Mouse (Mus musculus) c-Kit-positive CD71-positive TER-119-positive erythroid progenitor cells, embryonic 14.5 days (primary cell): ENCODE measurements around the gene Grip1.

Experiments used
- DNase-seq: peaks from one replicate; pipeline ENCODE4 v3.0.0-alpha.2; 2013; ENCODE audit warnings: low spot score

Grip1 gene

DNA sequence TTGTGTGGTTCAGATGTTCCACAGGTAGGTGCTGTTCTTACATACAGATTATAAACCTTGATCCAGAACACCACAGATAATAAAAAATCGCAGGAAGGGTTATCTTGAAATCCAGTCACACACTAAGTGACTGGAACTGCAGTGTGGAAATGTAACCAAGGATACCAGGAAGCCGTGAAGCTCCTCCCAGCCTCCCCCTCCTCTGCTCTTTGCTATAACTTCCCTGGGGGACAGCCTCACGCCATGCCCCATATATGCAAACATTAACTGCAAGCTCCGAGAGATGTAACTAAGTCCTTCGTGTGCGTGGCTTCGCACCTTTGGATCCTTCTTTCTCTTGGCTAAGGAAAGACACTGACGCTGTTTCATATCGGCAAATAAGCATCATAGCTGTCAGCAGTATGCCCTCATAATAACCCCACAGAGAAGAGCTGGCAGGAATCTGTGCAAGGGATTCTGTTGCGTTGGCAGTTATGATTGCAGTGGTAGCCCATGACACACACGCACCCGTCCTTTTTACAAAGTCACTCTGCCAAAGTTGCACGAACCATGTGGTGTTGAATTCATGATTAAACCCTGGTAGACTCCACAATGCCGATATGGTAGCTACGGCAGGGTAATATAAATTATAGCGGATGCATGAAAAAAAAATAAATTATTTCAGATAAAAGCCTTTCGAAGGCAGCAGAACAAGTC is 503.8 kb downstream of the Grip1 start:
- no peak for DNase-seq

DNA sequence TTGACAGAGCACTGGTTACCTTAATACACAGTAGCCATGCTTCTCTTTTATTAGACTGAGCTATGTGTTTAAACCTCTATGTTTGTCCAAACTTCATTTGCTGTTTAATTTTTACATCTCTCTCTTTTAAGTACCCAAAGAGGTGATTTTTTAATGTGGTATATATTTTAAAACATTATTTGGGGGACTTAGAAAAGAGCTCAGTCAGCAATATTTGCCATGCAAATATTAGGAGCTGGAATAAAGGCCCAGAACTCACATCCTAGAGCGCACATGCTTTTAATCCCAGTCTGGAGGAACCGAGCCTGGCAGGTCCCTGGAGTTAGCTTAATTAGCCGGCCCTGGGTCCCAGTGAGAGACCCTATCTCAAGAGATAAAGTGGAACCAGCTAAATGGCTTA is 507.3 kb downstream of the Grip1 start:
- DNase-seq = no peak

DNA sequence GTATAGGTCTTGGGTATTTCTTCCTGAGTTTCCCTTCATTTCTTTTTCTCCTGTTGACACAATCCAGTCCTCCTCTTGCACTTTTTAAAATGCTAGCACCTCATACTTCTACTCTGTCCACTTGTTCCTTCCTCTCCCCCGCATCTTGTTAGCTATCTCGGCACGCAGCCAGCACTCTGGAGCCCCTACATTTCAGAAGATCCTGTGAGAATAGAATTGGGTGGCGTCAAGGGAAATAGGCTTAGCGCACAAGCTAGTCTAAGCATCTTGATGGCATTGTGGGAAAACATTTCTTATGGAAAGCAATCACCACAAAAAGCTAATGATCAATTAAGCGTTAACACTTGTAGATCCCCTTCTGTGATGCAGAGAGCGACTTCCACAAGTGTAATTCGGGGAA is 512.7 kb downstream of the Grip1 start:
- no peak for DNase-seq

GRCm38 (mm10) chr10:119979396-119979795 is 525.8 kb downstream of the Grip1 start:
- DNase-seq = no peak

- DNase-seq = no peak
Measured at GRCm38 (mm10) chr10:119980032-119980431, 526.4 kb downstream of the Grip1 start.

DNA sequence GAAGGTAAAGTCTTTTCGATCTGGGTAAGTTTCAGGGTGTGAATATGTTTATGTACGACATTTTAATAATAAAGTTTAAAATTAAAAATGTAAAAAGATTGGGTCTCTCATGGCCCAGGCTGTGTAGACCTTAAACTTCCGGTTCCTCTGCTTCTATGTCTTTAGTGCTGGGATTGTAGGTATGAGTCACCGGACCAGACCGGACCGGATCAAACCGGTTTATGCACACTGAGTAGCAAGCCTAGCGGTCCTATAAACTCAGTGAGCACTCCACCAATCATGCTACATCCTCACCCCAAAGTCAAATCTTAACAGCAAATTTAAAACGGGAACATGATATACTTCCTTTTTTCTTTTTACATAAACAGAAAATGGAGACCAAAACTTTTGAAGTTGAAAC is 530.7 kb downstream of the Grip1 start:
- DNase-seq = no peak

DNA sequence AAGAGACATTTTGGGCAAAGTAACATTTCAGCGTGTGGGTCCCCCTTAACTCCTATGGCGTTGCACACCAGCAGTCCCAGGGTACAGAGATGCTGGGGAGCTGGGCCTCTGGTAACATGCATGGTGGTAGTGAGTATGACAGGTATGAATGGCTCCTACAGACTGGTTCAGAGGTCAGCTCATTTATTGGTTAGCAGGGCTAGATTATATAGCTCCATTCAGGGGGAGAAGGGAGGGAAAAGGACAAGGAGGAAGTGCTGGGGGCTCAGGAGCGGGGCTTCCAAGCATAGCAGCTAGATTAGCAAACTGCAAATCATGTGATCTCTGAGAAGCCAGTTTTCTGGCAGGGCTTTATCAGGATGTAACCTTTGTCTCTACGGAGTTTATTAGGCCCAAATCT is 544.8 kb downstream of the Grip1 start:
- no peak for DNase-seq

DNA sequence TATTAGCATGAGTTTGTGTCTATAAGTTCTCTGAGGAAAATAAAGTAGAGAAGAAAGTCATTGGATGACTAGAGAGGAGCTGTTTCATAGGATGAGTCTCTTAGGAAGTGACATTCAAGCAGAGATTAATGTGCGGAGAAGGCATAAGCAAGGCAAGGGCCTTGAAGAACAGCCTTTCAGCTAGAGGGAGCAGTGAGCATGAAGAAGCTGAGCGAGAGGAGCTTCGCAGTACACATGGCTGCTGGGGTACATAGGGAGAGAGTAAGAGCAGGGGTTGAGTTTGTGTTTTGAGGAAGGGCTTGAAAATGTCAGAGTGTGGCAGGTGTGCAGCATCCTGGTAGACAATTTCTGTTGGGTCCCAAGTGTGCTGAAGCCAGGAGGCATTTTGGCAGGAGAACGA is 548.5 kb downstream of the Grip1 start:
- no peak for DNase-seq

DNA sequence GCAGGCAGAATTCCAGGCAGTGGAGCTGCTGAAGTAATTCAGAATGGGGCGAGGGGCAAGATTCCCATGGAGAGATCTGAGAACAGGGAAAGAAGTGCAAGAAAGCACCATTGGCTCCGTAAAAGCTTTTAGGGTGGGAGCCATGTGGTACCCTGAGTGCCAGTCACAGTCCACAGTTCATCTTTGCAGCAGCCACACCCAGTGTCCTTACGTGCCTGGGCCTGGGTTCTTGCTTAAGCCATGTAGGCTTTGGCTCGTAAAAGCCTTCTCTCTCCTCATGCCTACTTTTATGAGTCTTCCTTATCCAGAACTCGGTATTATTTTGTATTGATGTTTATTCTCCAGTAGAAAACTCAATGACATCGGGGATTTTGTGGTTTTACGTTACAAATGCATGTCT is 550.5 kb downstream of the Grip1 start:
- DNase-seq = no peak

GRCm38 (mm10) chr10:120005581-120005980 is 552.0 kb downstream of the Grip1 start:
- DNase-seq = no peak

DNA sequence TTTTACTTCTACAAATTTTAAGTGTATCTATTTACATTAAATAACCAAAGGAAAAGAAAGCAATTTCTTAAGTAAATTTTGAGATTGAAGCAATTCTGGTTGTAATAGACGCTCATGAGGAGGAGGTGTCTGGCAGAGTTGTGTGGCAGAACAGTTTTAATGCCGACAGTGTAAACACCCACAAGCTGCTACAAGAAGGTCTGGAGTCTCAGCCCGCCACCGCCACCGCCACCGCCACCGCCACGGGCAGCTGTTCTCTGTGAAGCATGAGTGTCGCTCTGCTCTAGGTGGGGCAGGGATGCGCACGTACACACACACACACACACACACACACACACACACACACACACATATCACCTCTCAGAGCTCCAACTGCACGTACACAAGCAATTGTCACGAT is 558.7 kb downstream of the Grip1 start:
- DNase-seq = no peak

DNA sequence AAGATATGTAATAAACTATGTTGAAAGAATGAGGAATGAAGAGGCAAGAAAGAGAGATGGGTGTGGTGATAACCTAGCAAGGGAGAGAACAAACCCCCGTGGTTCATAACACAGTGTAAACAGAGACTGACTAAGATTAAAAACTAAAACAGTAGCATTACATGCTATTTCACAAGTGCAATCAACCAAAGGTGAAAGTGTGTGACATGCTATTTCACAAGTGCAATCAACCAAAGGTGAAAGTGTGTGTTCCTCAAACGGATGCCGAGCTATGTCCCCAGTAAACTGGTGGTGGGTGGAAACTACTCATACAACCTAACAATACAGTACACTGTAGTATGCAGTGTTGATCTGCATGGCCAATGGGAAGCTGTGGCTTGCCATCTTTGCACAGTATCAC is 561.5 kb downstream of the Grip1 start:
- DNase-seq = no peak

DNA sequence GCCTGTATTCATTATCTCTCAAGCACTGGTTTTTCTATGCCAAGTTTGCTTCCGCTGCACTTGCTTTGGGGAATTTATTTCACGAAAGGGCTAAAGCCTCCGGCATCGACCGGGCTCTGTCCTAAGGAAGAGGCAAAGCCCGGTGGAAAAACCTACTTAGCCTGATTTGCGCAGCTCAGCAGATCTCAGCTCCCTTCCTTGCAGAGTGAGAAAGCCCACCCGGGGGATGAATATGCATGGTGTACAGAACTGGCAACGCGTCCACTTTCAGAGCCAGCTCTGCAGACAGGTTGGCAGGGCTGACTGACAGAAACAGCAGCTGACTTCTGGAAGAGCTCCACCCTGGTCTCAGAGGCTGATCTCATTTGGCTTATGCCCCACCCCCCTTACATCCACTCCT is 572.8 kb downstream of the Grip1 start:
- DNase-seq = no peak

DNA sequence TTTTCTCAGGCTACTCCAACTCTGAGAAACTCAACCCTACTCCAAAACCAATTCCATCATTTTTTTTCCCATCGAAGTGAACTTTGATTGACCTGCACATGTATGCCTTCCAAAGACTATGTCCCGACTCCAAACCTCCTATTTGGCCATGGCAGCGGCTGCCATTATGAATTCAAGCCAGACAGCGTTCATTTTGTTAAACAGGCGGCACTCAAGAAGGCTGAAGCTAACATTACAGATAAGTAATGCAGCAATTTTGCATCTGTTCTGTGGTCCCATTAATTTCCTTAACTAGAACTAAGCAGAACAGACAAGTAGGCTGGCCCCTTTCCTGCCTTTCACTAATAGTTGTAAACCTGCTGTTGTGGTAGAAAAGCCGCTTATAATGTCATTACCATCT is 577.3 kb downstream of the Grip1 start:
- DNase-seq = no peak

- DNase-seq = no peak
Measured at GRCm38 (mm10) chr10:120031316-120031715, 577.7 kb downstream of the Grip1 start.

DNA sequence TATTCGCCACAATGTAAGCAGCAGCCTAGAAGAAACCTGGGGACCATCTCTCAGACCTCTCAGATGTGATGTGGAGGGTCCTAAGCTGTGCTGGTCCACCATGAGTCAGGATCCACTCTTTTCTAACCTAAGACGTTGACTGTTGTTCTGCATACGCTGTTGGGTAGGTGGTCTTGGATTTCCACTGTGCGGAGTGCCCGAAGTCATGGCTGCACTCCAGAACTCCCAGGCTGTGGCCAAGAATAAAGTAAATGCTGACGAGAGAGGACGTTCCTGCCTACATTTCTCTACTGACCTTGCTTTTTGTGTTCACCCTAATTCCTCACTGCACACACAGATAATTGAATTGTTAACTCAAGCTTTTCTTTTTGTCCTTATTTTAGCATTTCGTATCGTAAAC is 580.2 kb downstream of the Grip1 start:
- no peak for DNase-seq

DNA sequence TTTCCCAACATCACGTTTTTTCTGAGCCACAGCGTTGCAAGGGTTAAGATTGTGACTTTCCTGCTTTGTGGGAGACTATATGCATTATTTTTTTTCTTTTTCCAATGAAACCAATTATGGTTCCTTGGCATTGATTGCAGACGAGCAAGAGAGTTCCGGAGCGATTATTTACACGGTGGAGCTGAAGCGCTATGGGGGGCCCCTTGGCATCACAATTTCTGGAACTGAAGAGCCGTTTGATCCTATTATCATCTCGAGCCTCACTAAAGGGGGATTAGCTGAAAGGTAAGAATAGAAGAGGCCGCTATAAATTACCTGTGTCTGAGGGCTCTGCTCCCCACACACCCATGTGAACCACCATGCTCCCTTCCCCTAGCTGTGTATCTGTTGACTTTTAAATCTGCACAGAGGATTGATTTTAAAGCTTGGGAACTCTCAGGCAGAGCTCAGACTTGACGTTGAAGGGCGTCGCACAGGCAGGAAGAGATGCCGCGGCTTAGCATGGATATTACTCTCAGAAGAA is 581.6 kb downstream of the Grip1 start:
- no peak for DNase-seq

GRCm38 (mm10) chr10:120035824-120036223 is 582.2 kb downstream of the Grip1 start:
- DNase-seq = no peak

DNA sequence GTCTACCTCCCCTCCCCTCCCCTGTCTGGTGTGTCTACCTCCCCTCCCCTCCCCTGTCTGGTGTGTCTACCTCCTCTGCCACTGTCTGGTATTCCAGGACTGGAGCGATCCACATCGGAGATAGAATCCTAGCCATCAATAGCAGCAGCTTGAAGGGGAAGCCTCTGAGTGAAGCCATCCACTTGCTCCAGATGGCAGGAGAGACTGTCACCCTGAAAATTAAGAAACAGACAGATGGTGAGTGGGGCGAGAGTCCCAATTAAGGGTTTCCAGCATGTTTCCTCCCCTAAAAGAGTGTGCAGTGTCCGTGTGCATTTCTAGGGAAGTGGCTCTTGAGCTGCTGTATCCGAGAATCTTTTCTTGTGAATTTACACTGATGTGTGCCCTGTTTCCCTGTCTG is 584.6 kb downstream of the Grip1 start:
- no peak for DNase-seq

GRCm38 (mm10) chr10:120044237-120044636 is 590.6 kb downstream of the Grip1 start:
- DNase-seq = no peak

DNA sequence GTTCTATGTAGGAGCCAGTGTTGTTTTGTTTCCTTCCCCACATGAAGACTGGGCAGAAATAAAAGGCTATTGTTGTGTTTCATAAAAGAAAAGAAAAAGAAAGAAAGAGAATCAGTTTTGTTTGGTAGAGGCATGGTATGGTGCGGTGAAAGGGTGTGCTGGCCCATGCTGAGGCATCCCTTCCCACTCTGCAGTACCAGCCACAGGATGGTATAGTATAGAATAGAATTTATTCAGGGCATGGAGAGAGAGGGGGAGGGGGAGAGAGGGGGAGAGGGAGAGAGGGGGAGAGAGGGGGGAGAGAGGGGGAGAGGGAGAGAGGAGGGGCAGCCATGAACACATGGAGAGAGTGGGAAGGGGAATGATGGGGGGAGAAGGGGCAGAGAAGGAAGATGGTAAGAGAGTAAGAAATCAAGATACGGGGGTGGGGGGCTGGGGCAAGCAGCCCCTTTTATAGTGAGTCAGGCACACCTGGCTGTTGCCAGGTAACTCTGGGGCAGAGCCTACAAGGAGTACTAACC is 591.1 kb downstream of the Grip1 start:
- DNase-seq = no peak

- DNase-seq = no peak
Measured at GRCm38 (mm10) chr10:120060579-120061237, 607.1 kb downstream of the Grip1 start.
